Mouse (Mus musculus) embryonic facial prominence, embryonic 12.5 days (tissue): Measurements from ENCODE around the gene Stx3. TPM values are rescaled to one million over a fixed set of nuclear protein-coding genes. Genes with fewer than 3 reads are reported as not detected.

Experiments used
- ATAC-seq: fragments of 200-750 bp; cut with Nextera tagmentation; 2 replicates; pipeline ENCODE4 v1.8.0; 2017; ENCODE audit not compliant: insufficient number of reproducible peaks, insufficient read depth, low FRiP score, low TSS enrichment
- H3K27ac ChIP-seq: fragments of 300-500 bp; sonication (generic); 2 replicates; pipeline ENCODE4 v1.5.1; 2016; ENCODE audit warnings: mild to moderate bottlenecking
- H3K27me3 ChIP-seq: fragments of 300-500 bp; sonication (generic); 2 replicates; pipeline ENCODE4 v1.6.1; 2016; ENCODE audit warnings: mild to moderate bottlenecking, moderate library complexity
- H3K36me3 ChIP-seq: fragments of 300-500 bp; sonication (generic); 2 replicates; pipeline ENCODE4 v1.6.1; 2016; ENCODE audit warnings: mild to moderate bottlenecking
- H3K4me1 ChIP-seq: fragments of 300-500 bp; sonication (generic); 2 replicates; pipeline ENCODE4 v1.6.1; 2016
- H3K4me2 ChIP-seq: fragments of 300-500 bp; sonication (generic); replicated peaks from 2 replicates; pipeline ENCODE4 v1.6.1; 2016; ENCODE audit warnings: mild to moderate bottlenecking, moderate library complexity
- H3K4me3 ChIP-seq: fragments of 300-500 bp; sonication (generic); 2 replicates; pipeline ENCODE4 v1.5.1; 2016; ENCODE audit warnings: mild to moderate bottlenecking
- H3K9ac ChIP-seq: fragments of 300-500 bp; sonication (generic); 2 replicates; pipeline ENCODE4 v1.6.1; 2016; ENCODE audit warnings: mild to moderate bottlenecking, moderate library complexity
- H3K9me3 ChIP-seq: fragments of 300-500 bp; sonication (generic); 2 replicates; pipeline ENCODE4 v1.6.1; 2016; ENCODE audit warnings: mild to moderate bottlenecking, moderate library complexity
- whole genome bisulfite sequencing: fragments of 180-500 bp; shearing (Covaris S2); methylation state at CpG from one replicate; pipeline ENCODE4 v1.1.7; 2016; 5-methylcytosine and 5-hydroxymethylcytosine counted together
- polyA plus RNA-seq: library from polyadenylated mRNA; unstranded; fragments of >200 nt; fragmentation: Nextera tagmentation; extraction: Ambion mirVana; gene quantifications from 2 replicates; pipeline ENCODE4 v1.2.1, GENCODE M21; 2016

The Stx3 gene
- polyA plus RNA-seq, 1 experiment from 2014 or later = 9.0 TPM

GRCm38 (mm10) chr19:11818199-11819142 lies 732 bp downstream of the Stx3 start:
- peaks cover 49% of the 10 kb centered on the region for H3K27me3 ChIP-seq
- under 1% methylated on average over 73 of the region's 83 CpGs for WGBS
- H3K4me1 ChIP-seq = peaks cover 7% of the 10 kb centered on the region; the same call in 1 of the 2 replicates
- H3K27ac ChIP-seq = no peak overlapping the region
- H3K9ac ChIP-seq = peak overlapping the region; percentile 78
- no peaks in the 10 kb centered on the region for H3K9me3 ChIP-seq
- peak; percentile 79 for ATAC-seq
- peak overlapping the region; percentile 88 for H3K4me2 ChIP-seq
- peak overlapping the region; percentile 64 for H3K4me3 ChIP-seq
- H3K36me3 ChIP-seq = no peaks in the 10 kb centered on the region

- Histone ChIP-seq H3K9ac (no peak overlapping the region), H3K36me3 (no peaks in the 10 kb centered on the region), H3K27ac (no peak overlapping the region), H3K9me3 (no peaks in the 10 kb centered on the region), H3K4me1 (peaks cover 7% of the 10 kb centered on the region; the same call in 1 of the 2 replicates), H3K27me3 (peaks cover 49% of the 10 kb centered on the region), H3K4me2 (peak overlapping the region; percentile 88), H3K4me3 (peak overlapping the region; percentile 64)
- no peak for ATAC-seq
- WGBS = 5% methylated on average over 5 of the region's 5 CpGs
Observed at GRCm38 (mm10) chr19:11817586-11817985, 1.6 kb downstream of the Stx3 start.

- WGBS = 48% methylated on average over 6 of the region's 6 CpGs
- Histone ChIP-seq H3K9me3 (no peaks in the 10 kb centered on the region), H3K27me3 (peaks cover 49% of the 10 kb centered on the region), H3K4me1 (peaks cover 7% of the 10 kb centered on the region; the same call in 1 of the 2 replicates), H3K9ac (no peak overlapping the region), H3K4me2 (no peak overlapping the region), H3K27ac (no peak overlapping the region), H3K4me3 (no peak overlapping the region), H3K36me3 (no peaks in the 10 kb centered on the region)
- no peak for ATAC-seq
Observed at GRCm38 (mm10) chr19:11816706-11817105, 2.5 kb downstream of the Stx3 start.

GRCm38 (mm10) chr19:11814742-11815333 lies 4.4 kb downstream of the Stx3 start:
- Histone ChIP-seq H3K4me1 (peaks cover 5% of the 10 kb centered on the region; the same call in 1 of the 2 replicates), H3K27me3 (peaks cover 44% of the 10 kb centered on the region), H3K4me2 (no peak overlapping the region), H3K36me3 (no peaks in the 10 kb centered on the region), H3K9me3 (no peaks in the 10 kb centered on the region), H3K27ac (no peak overlapping the region), H3K9ac (no peak overlapping the region), H3K4me3 (no peak overlapping the region)
- 83% methylated on average over 6 of the region's 6 CpGs for WGBS
- ATAC-seq = no peak

GRCm38 (mm10) chr19:11813649-11814048 lies 5.6 kb downstream of the Stx3 start:
- Histone ChIP-seq H3K4me3 (no peak overlapping the region), H3K27ac (no peak overlapping the region), H3K4me1 (no peaks in the 10 kb centered on the region), H3K36me3 (no peaks in the 10 kb centered on the region), H3K9ac (no peak overlapping the region), H3K9me3 (no peaks in the 10 kb centered on the region), H3K4me2 (no peak overlapping the region), H3K27me3 (peaks cover 33% of the 10 kb centered on the region)
- ATAC-seq = no peak
- 12% methylated on average over 8 of the region's 8 CpGs for WGBS

GRCm38 (mm10) chr19:11813136-11813535 lies 6.1 kb downstream of the Stx3 start:
- WGBS = 70% methylated on average over 4 of the region's 4 CpGs
- peaks cover 28% of the 10 kb centered on the region for H3K27me3 ChIP-seq
- H3K9me3 ChIP-seq = no peaks in the 10 kb centered on the region
- no peak overlapping the region for H3K27ac ChIP-seq
- H3K9ac ChIP-seq = no peak overlapping the region
- ATAC-seq = no peak
- no peak overlapping the region for H3K4me3 ChIP-seq
- H3K4me2 ChIP-seq = no peak overlapping the region
- H3K36me3 ChIP-seq = no peaks in the 10 kb centered on the region
- no peaks in the 10 kb centered on the region for H3K4me1 ChIP-seq

GRCm38 (mm10) chr19:11811688-11812365 lies 7.4 kb downstream of the Stx3 start:
- Histone ChIP-seq H3K9ac (no peak overlapping the region), H3K36me3 (no peaks in the 10 kb centered on the region), H3K27me3 (peaks cover 17% of the 10 kb centered on the region), H3K27ac (no peak overlapping the region), H3K4me3 (no peak overlapping the region), H3K9me3 (no peaks in the 10 kb centered on the region), H3K4me2 (no peak overlapping the region), H3K4me1 (no peaks in the 10 kb centered on the region)
- WGBS = 52% methylated on average over 5 of the region's 5 CpGs
- peak; percentile 66; the same call in 1 of the 2 replicates for ATAC-seq

GRCm38 (mm10) chr19:11810856-11811255 lies 8.3 kb downstream of the Stx3 start:
- H3K27ac ChIP-seq = no peak overlapping the region
- H3K36me3 ChIP-seq = no peaks in the 10 kb centered on the region
- no peak overlapping the region for H3K4me3 ChIP-seq
- WGBS = 66% methylated on average over 1 of the region's 1 CpGs
- H3K27me3 ChIP-seq = peaks cover 7% of the 10 kb centered on the region
- ATAC-seq = no peak
- no peaks in the 10 kb centered on the region for H3K9me3 ChIP-seq
- H3K9ac ChIP-seq = no peak overlapping the region
- no peak overlapping the region for H3K4me2 ChIP-seq
- H3K4me1 ChIP-seq = no peaks in the 10 kb centered on the region

- ATAC-seq = no peak
- Histone ChIP-seq H3K9me3 (no peaks in the 10 kb centered on the region), H3K36me3 (no peaks in the 10 kb centered on the region), H3K27ac (no peak overlapping the region), H3K4me3 (no peak overlapping the region), H3K4me2 (no peak overlapping the region), H3K4me1 (no peaks in the 10 kb centered on the region), H3K27me3 (peaks cover 5% of the 10 kb centered on the region), H3K9ac (no peak overlapping the region)
- WGBS = 73% methylated on average over 5 of the region's 5 CpGs
Observed at GRCm38 (mm10) chr19:11810003-11810758, 9.0 kb downstream of the Stx3 start.

- ATAC-seq = no peak
- Histone ChIP-seq H3K27me3 (no peaks in the 10 kb centered on the region), H3K36me3 (no peaks in the 10 kb centered on the region), H3K27ac (no peak overlapping the region), H3K9me3 (no peaks in the 10 kb centered on the region), H3K9ac (no peak overlapping the region), H3K4me3 (no peak overlapping the region), H3K4me1 (no peaks in the 10 kb centered on the region), H3K4me2 (no peak overlapping the region)
- WGBS = 89% methylated on average over 2 of the region's 2 CpGs
Observed at GRCm38 (mm10) chr19:11808452-11808851, 10.8 kb downstream of the Stx3 start.

GRCm38 (mm10) chr19:11807822-11808221 lies 11.4 kb downstream of the Stx3 start:
- Histone ChIP-seq H3K4me2 (no peak overlapping the region), H3K27me3 (no peaks in the 10 kb centered on the region), H3K27ac (no peak overlapping the region), H3K36me3 (no peaks in the 10 kb centered on the region), H3K4me1 (no peaks in the 10 kb centered on the region), H3K9me3 (no peaks in the 10 kb centered on the region), H3K9ac (no peak overlapping the region), H3K4me3 (no peak overlapping the region)
- WGBS = 37% methylated on average over 6 of the region's 6 CpGs
- ATAC-seq = no peak
